Mouse (Mus musculus) T-helper 1 cell (primary cell): ENCODE results near the gene Slc31a2.
"Not testable (repeated sequence)": the region's sequence is repeated elsewhere in the genome, so short reads cannot be mapped to it uniquely, and the experiment has no call there.

Experiments used
- in situ Hi-C: fragments of 300-600 bp; cut with MboI, MseI; formaldehyde crosslinking; loops from one replicate; pipeline ENCODE4 v1.15.1; 2025; ENCODE audit warnings: high pct_unique_total_duplicates

Gene Slc31a2

DNA sequence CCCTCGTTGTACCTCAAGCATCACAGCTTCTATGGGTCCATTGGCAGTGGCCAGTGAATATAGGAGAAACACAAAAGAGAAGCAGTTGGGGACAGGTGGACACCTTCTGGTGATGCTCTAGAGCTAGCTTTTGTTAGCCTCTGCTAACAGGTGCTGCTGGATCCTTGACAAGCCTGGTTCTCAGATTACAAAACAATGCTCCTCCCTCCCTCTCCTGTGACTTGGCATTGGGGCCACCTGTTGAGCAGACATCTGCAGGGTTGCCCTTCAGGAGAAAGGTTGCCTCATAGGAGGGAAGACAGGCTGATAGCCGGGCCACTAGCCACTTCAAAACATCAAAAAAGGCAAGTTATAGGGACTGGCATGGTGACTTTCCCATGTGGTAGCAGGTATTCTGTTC, at the start of gene Slc31a2:
Slc31a2 (plus strand) TSS at position 287 of the 400 bp plus-strand sequence.
- in situ Hi-C loops, result no loop called here

DNA sequence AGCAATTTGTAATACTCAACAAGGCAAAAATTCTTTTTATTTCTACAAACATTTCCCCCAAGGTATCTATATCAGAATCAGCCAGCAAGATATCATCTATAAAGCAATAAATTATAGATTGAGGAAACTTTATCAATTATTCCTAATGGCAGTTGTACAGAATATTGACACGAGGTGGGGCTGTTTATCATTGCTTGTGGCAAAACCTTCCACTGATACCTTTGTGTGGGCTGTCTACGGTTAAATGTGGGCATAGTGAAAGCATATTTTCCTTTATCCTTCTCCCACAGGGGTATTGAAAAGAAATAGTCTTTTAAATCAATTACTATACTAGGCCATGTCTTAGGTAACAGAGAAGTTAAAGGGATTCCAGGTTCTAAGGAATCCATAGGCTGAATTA, 48.9 kb upstream of the Slc31a2 start:
- in situ Hi-C loops, result no loop called here

DNA sequence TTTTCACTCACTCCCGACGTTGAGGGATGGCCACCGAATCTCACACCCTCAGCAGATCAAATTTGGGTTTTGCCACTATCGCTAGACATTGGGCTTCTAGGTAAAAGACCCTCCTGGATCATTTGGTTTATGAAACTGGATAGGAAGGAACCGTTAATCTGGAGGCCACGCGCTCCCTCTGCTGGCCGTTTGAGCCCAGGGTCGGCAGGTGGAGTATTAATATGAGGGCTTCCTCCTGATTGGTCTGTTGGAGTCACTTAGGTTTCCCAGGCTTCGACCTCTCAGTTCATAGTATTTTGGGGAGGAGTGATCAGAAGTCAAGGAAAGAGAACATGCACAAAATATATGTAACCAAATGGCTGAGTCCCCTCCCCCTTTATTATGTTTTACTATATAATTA, 34.0 kb upstream of the Slc31a2 start:
- in situ Hi-C loops, result no loop called here

DNA sequence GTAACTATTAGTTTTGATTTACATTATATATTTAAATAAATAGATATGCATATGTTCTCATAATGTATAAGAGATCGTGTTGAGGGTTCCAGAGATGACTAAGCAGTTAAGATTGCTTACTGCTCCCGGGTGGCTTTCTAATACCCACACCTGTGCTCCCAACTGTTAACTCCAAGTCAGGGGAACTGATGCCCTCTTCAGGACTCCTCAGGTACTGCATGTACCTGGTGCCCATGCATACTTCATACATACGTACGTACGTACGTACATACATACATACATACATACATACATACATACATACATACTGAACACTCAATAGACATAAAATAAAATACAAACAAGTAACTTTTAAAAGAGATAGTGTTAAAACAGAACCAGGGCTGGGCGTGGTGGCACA, 32.9 kb upstream of the Slc31a2 start:
- in situ Hi-C loops, result no loop called here

DNA sequence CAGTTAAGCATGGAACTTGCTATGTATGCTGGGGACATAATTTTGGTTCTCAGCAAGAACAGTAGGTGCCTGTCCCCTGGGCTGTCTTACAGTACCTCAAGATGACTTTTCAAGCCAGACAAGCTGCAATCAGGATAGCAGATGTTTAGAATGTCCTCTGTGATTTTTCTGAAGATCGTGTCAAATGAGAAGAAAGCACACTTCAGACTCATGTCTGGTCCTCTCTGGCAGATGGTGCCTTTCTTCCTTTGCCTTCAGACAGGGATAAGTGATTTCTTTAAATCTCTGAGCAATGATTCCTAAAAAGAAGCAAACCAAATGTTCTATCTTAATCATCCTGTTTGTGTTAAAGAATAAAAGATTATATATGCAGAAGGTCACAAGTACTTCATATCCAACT, 32.2 kb upstream of the Slc31a2 start:
- in situ Hi-C loops, result no loop called here

DNA sequence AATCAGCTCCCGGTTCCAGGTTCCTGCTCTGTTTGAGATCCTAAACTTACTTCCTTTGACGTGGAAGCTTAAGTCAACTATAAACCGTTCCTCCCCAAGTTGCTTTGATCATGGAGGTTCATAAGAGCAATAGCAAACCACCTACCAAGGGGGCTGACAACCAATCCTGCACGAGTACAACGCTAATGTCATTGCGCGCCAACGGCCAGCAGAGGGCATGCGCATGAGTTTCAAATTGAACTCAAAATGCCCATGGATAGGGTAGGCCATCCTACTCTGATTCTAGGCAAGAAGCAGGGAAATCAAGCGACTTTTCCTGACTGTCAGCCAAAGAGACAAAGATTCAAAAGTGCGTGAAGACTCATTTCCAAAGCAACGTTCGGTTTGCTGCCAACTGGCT, 31.6 kb upstream of the Slc31a2 start, which contains the start of gene Zfp37:
Zfp37 (minus strand) TSS at position 279 of the 400 bp plus-strand sequence.
- in situ Hi-C loops, result no loop called here

DNA sequence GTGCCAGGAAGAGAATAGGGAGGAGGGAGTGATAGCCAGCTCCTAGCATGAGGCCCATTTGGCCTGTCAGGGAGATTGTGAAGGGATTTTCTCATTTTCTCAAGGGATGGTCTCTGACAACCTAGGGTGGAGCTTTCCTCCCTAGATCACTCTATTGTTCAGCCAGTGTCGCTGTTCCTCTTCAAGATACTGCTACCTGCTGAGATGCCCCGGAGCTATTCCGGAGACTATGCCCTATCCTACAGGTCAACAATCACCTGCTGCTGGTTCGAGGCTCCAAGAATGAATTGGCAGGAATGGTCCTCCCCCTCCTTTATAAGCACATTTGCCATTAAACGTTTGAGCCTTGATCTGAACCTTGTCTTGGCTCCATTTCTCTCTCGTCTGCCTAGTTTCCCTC, 21.8 kb upstream of the Slc31a2 start:
- in situ Hi-C loops, result no loop called here

DNA sequence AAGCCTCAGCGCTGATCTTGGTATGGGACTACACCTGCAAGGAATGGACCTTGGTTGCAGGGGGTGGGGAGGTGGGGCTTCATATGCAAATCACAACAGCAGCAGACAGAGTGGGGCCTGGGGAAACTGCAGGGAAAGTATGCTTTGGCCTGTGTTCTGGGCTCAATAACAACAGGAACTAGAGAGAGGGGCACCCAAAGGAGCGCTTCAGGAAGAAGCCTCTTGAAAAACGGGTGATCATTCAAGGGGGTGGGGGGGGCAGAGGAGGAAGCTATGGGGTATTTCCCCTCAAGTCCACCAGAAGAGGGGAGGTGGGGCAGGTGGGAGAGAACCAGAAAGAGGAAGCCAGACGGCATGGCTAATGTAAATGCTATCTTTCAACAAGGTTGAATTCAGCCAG, 14.0 kb upstream of the Slc31a2 start:
- in situ Hi-C loops, result no loop called here

DNA sequence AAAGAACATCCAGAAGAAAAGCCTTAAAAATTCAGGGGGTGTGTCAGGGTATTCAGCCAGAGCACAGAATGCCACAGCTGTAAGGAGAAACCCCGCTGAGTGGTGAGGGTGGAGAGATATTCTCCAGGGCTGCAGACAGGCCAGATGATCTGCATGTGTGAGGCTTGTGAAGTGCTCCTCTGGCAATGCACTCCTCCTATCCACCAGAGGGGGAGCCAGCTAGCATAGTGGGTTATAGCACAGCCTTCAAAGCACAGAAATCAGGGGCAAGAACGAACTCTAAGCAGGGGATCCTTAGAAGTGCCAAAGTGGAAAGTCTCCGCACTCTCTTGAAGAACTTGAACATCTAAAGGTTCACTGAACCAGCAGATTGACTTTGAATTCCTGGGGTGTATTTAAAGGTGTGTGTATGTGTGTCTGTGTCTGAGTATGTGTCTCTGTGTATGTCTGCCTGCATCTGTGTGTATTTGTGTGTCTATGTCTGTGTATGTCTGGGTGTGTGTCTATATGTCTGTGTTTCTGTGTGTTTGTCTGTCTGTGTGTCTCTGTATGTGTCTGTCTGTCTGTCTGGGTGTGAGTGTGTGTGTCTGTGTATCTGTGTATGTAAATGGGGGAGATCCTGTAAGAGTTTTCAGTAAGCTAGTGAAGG, 11.3 kb upstream of the Slc31a2 start:
- in situ Hi-C loops, result no loop called here

DNA sequence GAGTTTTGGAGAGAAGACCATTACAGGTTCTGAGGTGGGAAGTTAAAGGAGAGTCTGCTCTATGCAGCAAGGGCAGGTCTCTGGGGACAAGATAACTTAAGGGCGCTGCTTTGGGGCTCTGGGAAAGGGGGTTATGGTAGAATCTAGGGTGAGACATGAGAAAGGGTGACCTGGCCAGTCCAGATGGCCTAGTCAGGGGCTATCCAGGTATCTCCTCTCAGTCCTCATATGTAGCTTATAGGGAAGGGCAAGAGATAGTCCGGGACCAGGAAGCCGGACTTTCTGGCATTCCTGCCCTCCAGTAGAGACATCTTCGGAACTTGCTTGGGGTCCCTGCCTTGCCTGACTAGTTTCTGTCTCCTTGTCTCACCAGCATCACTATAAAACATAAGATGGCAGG, 10.6 kb upstream of the Slc31a2 start:
- in situ Hi-C loops, result no loop called here

DNA sequence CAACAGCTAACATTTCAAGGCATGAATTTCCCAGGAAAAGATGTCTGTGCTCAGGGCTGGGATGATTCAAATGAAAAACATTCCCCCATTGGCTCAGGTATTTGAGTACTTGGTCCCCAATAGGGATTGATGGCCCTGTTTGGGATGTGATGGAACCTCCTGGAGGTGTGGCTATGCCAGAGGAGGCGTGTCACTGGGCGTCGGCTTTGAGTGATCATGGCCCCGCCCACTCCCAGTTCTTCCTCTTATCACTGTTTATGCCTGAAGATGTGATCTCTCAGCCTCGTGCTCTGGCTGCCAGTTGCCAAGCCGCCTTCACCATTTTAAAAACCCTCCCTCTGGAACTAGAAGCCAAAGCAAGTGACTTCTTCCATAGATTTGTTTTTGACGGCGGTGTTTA, 7.8 kb upstream of the Slc31a2 start:
- in situ Hi-C loops, result no loop called here

DNA sequence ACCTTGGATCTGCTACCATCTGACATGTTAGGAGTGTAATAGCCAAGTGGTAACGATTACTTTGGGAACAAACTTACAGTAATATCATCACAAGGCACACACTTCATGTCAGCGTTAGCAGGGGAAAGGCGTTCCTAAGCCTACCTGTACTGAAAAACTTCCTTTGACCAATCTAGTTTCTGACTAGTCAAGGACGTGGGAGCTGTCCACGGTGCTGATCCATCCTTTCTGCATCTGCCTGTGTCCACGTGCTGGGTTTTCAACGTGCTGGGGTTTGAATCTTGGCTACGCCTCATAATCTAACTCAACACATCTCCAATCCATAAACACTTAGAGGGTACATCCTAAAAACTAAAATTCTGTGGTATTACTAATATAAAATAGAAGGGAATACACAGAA, 5.4 kb upstream of the Slc31a2 start:
- in situ Hi-C loops, result no loop called here

DNA sequence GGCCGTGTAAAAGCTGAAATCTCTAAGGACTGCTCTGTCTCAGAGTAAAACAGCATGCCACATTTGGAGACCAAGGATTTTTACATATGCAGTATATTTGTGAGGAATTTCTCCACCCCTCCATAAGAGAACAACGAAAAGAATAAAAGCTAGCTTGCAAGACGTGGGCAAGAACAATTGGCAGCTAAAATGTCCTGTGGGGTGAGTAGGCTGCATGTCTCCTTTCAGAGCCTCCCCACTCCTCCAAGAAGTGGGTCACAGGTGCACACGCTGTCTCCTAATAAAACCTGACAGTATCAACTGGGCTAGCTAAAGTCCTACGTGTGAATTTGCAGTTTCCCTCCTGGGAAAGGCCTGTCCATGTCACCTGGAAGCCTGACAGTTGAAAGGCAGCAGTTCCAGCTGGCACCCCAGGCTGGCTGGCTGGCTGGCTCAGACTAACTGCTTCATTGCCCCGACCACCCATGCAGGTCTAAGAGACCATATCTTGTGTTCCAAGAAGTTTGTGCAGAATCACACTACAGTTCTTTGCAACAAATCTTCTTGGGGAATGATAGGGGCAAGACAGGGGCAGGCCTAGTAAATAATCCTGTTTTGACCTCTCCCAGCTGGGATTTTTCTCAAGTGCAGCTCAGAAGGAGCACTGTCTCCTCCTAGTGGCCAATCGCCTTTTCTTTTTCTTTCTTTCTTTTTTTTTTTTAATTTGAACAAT, 927 bp downstream of the Slc31a2 start:
- in situ Hi-C loops, result no loop called here

DNA sequence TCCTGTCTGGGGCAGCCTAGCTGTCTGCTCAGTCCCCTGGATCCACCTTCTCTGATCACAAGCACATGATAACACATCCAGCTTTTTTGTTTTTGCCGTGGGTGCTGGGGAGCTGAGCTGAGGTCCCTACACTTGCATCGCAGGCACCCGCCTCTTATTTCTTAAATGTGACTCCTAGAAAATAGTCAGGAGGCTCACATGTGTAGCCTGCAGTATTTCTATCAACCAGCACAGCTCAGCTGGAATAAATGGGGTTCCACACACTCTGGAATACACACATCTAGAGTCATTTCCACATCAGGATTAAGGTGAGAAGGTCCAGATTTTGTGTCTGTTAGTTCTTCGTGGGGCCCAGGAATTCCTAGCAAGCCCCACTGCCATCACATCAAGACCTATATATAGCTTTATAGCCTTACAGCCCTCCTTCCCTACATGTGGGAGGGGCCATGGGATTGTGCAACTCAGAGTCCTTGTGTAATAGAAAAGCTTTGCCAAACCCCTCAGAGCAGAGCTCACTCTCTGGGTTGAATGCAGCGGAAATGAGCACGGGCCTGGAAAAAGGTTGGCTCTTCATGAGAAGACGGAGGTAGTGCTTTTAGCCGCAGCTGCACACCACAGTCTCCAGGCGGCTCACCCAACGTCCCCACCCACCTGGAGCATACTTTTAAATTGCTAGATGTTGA, 2.9 kb downstream of the Slc31a2 start:
- in situ Hi-C loops, result no loop called here

DNA sequence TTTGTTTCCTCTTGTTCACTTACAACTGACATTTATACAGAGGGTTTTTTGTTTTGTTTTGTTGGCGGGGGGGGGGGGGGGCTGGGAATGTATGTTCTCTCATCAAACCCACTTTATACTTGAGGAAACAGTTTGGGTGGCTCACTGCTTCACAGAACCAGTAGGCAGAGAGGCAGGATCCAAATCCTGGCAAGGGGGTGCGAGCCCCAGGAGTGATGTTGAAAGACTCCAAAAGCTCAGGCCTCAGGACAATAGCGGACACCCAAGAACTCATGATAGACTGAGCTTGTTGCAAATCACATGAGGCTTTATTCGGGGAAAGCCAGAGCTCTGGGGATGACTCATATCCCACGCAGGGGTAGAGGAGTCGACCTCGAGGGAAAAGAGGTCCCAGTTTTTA, 3.7 kb downstream of the Slc31a2 start:
- in situ Hi-C loops, result not testable (repeated sequence)

DNA sequence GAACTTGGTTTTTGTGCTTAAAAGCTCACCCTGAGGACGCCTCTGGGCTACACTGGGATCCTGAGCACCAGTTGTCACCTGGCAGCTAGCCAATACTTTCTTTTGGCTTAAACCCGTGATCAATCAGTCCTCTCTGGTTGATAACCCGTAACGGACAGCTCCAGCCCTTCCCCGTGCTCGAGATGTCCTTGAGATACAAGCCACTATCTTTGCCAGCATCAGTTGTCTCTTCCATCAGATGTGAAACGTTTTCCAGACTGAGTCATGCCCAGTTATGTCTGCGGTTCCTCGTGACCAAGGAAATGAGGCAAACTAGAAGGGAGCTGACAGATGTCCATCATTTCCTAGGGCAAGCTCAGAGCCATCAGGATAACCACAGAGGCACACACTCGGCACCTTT, 4.7 kb downstream of the Slc31a2 start:
- in situ Hi-C loops, result no loop called here

DNA sequence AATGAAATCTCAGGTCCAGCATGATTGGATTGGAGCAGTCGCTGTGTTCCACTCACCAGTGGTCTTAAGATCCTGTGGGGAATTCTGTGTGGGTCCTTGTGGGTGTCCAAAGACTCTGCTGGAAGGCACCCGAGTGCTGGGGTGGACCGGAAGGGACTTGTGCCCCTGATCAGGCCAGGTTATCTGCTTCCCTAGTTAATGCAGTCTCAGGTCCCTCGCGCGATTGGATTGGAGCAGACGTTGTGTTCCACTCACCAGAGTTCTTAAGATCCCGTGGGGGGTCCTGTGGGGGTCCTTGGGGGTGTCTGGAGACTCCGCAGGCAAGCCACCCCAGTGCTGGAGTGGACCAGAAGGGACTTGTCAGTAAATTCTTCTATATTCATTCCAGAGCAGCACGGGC, 10.3 kb downstream of the Slc31a2 start:
- in situ Hi-C loops, result no loop called here

DNA sequence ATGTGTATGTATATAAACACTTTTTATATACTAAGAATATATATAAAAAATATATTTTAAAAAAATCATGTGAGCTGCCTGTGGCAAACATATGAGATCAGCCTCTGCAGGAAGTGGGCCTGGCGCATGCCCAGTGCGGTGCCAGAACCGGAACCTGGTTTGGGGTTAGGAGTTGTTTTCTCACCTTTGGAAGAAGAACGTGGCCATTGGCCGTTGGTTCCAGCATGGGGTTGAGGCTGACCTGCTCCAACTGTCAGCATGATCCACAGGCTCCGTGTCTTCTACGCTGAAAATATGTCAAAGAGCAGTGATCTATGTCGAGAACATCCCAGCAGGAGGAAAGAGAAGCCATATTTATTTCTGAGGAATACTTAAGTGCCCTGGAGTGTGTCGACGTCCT, 11.6 kb downstream of the Slc31a2 start:
- in situ Hi-C loops, result no loop called here

DNA sequence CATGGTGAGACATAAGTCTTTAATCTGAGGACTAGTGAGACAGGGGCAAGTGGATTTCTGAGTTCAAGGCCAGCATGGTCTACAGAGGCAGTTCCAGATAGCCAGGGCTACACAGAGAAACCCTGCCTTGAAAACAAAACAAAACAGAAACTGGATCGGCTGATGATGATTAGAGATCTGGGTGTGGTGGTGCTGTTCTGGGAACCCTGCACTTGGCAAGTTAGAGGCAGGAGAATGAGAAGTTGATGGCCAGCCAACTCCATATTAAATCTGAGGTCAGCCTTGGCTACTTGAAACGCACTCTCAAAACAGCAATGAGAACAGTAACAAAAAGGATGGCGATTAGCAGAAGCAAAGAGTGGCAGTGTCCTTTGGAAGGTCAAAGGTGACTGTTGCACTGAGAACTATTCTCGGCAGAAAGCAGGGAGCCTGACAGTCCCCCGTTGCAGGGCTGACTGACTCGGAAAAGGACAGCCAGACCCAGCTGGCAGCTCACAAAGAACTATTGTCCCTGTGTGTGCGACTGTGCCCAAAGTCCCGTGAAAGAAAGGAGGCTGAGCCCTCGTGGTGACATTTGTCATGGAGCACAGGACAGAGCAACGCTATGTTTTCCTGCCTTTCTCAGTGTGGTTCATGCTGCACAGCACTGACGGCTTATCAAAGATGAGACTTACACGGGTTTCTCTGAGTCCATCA, 12.6 kb downstream of the Slc31a2 start:
- in situ Hi-C loops, result no loop called here

DNA sequence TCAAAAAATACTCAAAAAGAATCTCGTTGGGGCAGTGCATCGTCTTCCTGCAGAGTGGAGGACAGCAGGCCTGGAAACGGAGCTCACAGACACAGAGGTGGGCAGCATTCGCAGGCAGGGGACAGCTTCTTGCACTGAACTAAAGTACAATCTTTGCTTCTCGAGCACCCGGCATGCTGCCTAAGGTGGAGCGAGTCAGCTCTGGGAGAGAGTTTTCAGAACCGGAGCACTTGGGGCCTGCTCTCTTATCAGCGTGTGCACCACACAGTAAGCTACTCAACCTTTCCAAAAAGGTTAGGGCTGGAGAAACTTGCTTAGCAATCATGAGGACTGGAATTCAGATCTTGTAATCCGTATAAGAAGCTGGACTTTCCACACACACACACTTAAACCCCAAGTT, 14.3 kb downstream of the Slc31a2 start:
- in situ Hi-C loops, result no loop called here

DNA sequence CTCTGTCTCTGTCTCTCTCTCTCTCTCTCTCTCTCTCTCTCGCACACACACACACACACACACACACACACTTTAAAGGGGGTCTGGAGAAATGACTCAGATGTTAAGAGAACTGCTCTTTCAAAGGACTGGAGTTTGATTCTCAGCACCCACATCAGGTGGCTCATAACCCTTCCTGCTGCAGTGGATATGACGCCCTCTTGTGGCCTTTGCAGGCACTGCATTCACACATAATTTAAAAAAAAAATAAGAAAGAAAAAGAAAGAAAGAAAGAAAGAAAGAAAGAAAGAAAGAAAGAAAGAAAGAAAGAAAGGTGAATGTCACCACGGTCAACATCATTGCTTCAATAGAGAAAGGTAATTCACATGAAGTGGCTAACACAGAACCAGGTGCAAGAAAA, 14.9 kb downstream of the Slc31a2 start:
- in situ Hi-C loops, result no loop called here

DNA sequence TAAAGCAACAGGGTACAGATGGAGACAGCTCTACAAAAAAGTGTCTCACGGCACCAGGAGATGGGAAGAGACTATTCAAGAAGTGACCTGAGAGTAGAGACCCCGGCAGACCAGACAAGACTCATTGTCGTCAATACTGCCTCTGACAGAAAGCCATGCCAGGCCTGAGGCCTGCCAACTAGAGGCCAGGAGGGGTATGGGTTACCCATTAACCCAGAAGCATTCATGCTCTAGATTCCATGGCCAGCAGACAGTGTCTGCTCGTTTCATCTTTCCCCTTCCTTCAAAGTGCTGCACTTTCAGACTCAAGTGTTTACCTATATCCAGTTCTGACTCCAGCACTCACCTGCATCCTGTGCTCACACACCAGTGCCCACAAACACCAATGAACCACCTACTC, 15.7 kb downstream of the Slc31a2 start:
- in situ Hi-C loops, result no loop called here
